Mouse (Mus musculus) midbrain, embryonic 16.5 days (tissue): Measurements from ENCODE around the gene Rufy4. TPM values are rescaled to one million over a fixed set of nuclear protein-coding genes. Genes with fewer than 3 reads are reported as not detected.

Experiments
- ATAC-seq: fragments of 200-750 bp; cut with Nextera tagmentation; 2 replicates; pipeline ENCODE4 v1.8.0; 2017; ENCODE audit warnings: moderate TSS enrichment
- H3K27ac ChIP-seq: fragments of 300-500 bp; sonication (generic); 2 replicates; pipeline ENCODE4 v1.5.1; 2014; ENCODE audit warnings: mild to moderate bottlenecking, low read length, mixed read lengths
- H3K27me3 ChIP-seq: fragments of 300-500 bp; sonication (generic); 2 replicates; pipeline ENCODE4 v1.6.1; 2014; ENCODE audit warnings: low read depth, low read length, mixed read lengths; ENCODE audit not compliant: control insufficient read depth, insufficient read depth
- H3K36me3 ChIP-seq: fragments of 300-500 bp; sonication (generic); 2 replicates; pipeline ENCODE4 v1.6.1; 2014; ENCODE audit warnings: mild to moderate bottlenecking, low read length, moderate library complexity, mixed read lengths; ENCODE audit not compliant: control insufficient read depth, insufficient read depth
- H3K4me1 ChIP-seq: fragments of 300-500 bp; sonication (generic); 2 replicates; pipeline ENCODE4 v1.6.1; 2014; ENCODE audit warnings: mild to moderate bottlenecking, low read length, mixed read lengths; ENCODE audit not compliant: control insufficient read depth, insufficient read depth
- H3K4me2 ChIP-seq: fragments of 300-500 bp; sonication (generic); 2 replicates; pipeline ENCODE4 v1.6.1; 2014; ENCODE audit warnings: mild to moderate bottlenecking, low read length, mixed read lengths
- H3K4me3 ChIP-seq: fragments of 300-500 bp; sonication (generic); 2 replicates; pipeline ENCODE4 v1.5.1; 2014; ENCODE audit warnings: low read depth, mild to moderate bottlenecking, low read length, moderate library complexity, mixed read lengths
- H3K9ac ChIP-seq: fragments of 300-500 bp; sonication (generic); 2 replicates; pipeline ENCODE4 v1.6.1; 2014; ENCODE audit warnings: low read depth, low read length, mixed read lengths
- H3K9me3 ChIP-seq: fragments of 300-500 bp; sonication (generic); replicated peaks from 2 replicates; pipeline ENCODE4 v1.6.1; 2014; ENCODE audit warnings: mild to moderate bottlenecking, low read length, mixed read lengths; ENCODE audit not compliant: control insufficient read depth, poor library complexity, severe bottlenecking
- WGBS: fragments of 180-500 bp; shearing (Covaris S2); extraction: QIAGEN DNeasy Blood & Tissue Kit; methylation state at CpG from one replicate; pipeline ENCODE4 v1.1.7; 2014; 5-methylcytosine and 5-hydroxymethylcytosine counted together
- polyA plus RNA-seq: library from polyadenylated mRNA; unstranded; fragments of >200 nt; fragmentation: Nextera tagmentation; extraction: Ambion mirVana; gene quantifications from 2 replicates; pipeline ENCODE4 v1.2.1, GENCODE M21; 2015

Gene Rufy4
- polyA plus RNA-seq, 1 experiment from 2014 or later: 0.49 TPM

- H3K36me3 ChIP-seq: no peaks in the 10 kb centered on the region
- H3K9ac ChIP-seq: peak overlapping the region; percentile 75
- H3K4me2 ChIP-seq: peak overlapping the region; percentile 83
- peak overlapping the region; percentile 67 for H3K27ac ChIP-seq
- no peaks in the 10 kb centered on the region for H3K9me3 ChIP-seq
- WGBS: under 1% methylated on average over 53 of the region's 58 CpGs
- peak; percentile 78 for ATAC-seq
- H3K4me1 ChIP-seq: peaks cover 13% of the 10 kb centered on the region
- H3K4me3 ChIP-seq: peak overlapping the region; percentile 53
- peaks cover 13% of the 10 kb centered on the region for H3K27me3 ChIP-seq
These were observed 27.0 kb upstream of the Rufy4 start for GRCm38 (mm10) chr1:74098004-74099000.

DNA sequence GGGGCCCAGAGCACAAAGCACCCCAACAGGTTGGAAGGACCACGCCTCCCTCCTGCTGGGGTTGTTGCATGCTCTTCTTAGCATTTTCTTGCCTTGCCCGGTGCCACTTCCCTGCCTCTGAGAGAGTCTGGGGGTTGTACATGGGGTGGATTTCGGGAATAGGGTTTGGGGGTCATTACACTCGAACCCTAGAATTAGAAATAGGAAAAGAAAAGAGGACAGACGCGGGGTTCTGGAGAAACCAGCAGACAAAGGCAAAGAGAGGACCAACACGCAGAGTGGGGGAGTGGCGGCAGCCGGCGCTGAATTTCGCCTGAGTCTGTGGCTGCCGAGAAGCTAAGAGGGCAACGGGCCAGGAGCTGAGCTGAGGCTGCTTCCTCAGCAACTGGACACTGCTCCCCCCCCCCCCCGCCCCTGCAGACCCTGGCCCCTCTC, 26.3 kb upstream of the Rufy4 start:
- Histone ChIP-seq H3K4me1 (peaks cover 13% of the 10 kb centered on the region), H3K36me3 (no peaks in the 10 kb centered on the region), H3K4me2 (peak overlapping the region; percentile 83), H3K9me3 (no peaks in the 10 kb centered on the region), H3K27me3 (peaks cover 13% of the 10 kb centered on the region), H3K27ac (peak overlapping the region; percentile 67), H3K4me3 (peak overlapping the region; percentile 53), H3K9ac (peak overlapping the region; percentile 75)
- ATAC-seq: peak; percentile 53
- 1% methylated on average over 14 of the region's 14 CpGs for WGBS

GRCm38 (mm10) chr1:74103654-74104353, 21.5 kb upstream of the Rufy4 start:
- H3K36me3 ChIP-seq: no peaks in the 10 kb centered on the region
- ATAC-seq: peak; percentile 76
- H3K4me1 ChIP-seq: peaks cover 8% of the 10 kb centered on the region
- no peak overlapping the region for H3K9ac ChIP-seq
- H3K27me3 ChIP-seq: peaks cover 10% of the 10 kb centered on the region
- no peak overlapping the region for H3K4me2 ChIP-seq
- WGBS: 5% methylated on average over 6 of the region's 6 CpGs
- H3K9me3 ChIP-seq: no peaks in the 10 kb centered on the region
- H3K4me3 ChIP-seq: no peak overlapping the region
- H3K27ac ChIP-seq: peak overlapping the region; percentile 60

GRCm38 (mm10) chr1:74105660-74106059, 19.7 kb upstream of the Rufy4 start:
- 86% methylated on average over 4 of the region's 4 CpGs for WGBS
- H3K36me3 ChIP-seq: no peaks in the 10 kb centered on the region
- H3K27ac ChIP-seq: no peak overlapping the region
- no peak overlapping the region for H3K4me2 ChIP-seq
- no peaks in the 10 kb centered on the region for H3K9me3 ChIP-seq
- no peak overlapping the region for H3K9ac ChIP-seq
- H3K27me3 ChIP-seq: 0 out of 2 replicates have a peak, but pooled peaks cover 2% of the 10 kb centered on the region
- H3K4me1 ChIP-seq: no peaks in the 10 kb centered on the region
- ATAC-seq: no peak
- H3K4me3 ChIP-seq: no peak overlapping the region

- peaks cover 5% of the 10 kb centered on the region; the same call in 1 of the 2 replicates for H3K4me1 ChIP-seq
- ATAC-seq: no peak
- H3K4me3 ChIP-seq: no peak overlapping the region
- H3K4me2 ChIP-seq: no peak overlapping the region
- no peaks in the 10 kb centered on the region for H3K27me3 ChIP-seq
- H3K9ac ChIP-seq: no peak overlapping the region
- WGBS: 74% methylated on average over 6 of the region's 6 CpGs
- no peak overlapping the region for H3K27ac ChIP-seq
- H3K36me3 ChIP-seq: no peaks in the 10 kb centered on the region
- no peaks in the 10 kb centered on the region for H3K9me3 ChIP-seq
These were observed 19.1 kb upstream of the Rufy4 start for GRCm38 (mm10) chr1:74106214-74106613.

DNA sequence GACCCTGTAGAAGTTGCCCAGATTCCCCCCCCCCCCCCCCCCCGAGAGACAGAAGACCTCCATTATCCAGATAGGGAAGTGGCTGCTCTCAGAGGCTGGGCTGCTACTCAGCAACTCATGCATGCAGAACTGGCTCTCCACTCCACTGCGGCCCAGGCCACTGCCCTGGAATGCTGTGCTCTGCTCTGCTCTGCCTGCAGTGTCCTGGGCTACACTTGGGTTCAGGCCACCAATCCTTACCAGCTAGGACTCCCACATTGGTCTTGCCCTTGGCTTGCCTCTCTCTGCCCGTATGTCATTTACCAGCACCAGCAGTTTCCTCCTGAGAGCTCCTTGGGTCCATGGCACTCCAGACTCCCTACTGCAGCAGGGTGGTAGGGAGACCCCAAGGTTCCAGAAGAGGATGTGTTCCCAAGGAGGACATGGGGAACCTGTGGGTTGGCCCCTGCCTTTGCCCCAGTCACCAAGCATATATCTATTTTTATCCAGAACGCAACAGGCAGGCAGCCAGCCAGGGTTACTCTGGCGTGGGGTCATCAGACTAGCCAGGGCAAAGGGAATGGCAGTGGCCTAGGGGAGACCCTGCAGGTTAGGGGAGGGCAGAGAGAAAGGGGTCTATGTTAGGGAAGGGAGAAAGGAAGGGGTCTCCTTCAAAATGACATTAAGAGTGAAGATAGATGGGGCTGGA, 17.3 kb upstream of the Rufy4 start:
- Histone ChIP-seq H3K27ac (no peak overlapping the region), H3K4me2 (no peak overlapping the region), H3K27me3 (no peaks in the 10 kb centered on the region), H3K9me3 (no peaks in the 10 kb centered on the region), H3K4me3 (no peak overlapping the region), H3K36me3 (no peaks in the 10 kb centered on the region), H3K4me1 (peaks cover 10% of the 10 kb centered on the region; the same call in 1 of the 2 replicates), H3K9ac (no peak overlapping the region)
- ATAC-seq: no peak
- WGBS: 76% methylated on average over 4 of the region's 5 CpGs

DNA sequence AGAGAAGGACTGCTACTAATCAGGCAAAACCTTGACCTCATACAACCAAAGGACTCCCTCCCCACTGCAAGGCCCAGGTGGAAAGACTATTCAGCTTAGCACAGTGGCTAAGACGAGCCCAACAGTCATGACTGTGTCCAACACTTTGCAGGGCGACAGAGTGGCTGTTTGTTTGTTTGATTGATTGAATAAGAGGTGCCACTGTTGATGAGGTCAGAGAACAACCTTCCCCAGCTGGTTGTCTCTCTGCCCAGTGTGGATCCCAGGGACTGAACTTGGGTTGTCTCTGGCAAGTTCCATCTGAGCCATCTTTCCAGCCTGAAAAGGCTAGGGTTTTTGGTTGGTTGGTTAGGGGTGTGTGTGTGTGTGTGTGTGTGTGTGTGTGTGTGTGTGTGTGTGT, 15.7 kb upstream of the Rufy4 start:
- H3K36me3 ChIP-seq: no peaks in the 10 kb centered on the region
- no peak overlapping the region for H3K9ac ChIP-seq
- no peaks in the 10 kb centered on the region for H3K9me3 ChIP-seq
- H3K4me2 ChIP-seq: no peak overlapping the region
- 58% methylated on average over 2 of the region's 2 CpGs for WGBS
- peaks cover 10% of the 10 kb centered on the region; the same call in 1 of the 2 replicates for H3K4me1 ChIP-seq
- ATAC-seq: no peak
- H3K27ac ChIP-seq: no peak overlapping the region
- H3K4me3 ChIP-seq: no peak overlapping the region
- H3K27me3 ChIP-seq: no peaks in the 10 kb centered on the region

DNA sequence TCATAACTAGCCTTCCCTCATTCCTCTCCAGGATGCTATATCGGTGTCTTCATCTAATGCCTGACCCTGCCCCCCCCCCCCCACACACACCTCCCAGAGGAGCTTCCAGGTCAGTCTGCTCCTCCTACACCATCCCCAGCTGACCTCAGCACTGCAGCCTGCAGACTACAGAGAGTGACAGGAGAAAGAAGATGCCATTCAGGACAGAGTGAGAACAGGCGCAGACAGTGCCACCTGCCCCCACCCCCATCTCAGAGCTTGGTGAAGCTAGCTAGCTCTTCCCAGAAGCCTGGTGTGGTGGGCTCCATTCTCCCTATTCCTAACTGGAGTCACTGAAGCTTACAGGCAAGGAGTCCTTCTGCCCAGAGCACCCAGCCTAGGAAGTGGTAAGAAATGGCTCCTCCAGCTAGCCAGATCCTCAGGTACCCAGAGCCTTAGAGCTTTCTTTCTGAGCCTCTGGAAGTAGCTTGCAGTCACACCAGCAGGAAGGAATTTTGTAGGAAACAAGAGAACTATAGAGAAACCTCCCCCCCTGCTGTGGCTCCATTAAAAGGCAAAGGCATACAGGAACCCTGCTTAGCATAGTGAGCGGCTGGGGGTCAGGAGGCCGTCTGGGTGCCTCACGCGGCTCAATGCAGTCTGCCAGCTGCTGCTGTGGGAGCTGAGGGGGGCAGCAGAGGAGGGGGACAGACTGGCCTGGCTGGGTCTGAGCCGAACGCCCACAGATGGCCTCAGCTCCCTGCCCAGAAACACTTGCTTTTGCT, 14.2 kb upstream of the Rufy4 start:
- Histone ChIP-seq H3K4me2 (no peak overlapping the region), H3K36me3 (no peaks in the 10 kb centered on the region), H3K9ac (no peak overlapping the region), H3K27me3 (no peaks in the 10 kb centered on the region), H3K27ac (peak overlapping the region; percentile 51), H3K4me1 (peaks cover 10% of the 10 kb centered on the region; the same call in 1 of the 2 replicates), H3K9me3 (no peaks in the 10 kb centered on the region), H3K4me3 (no peak overlapping the region)
- peak; percentile 86 for ATAC-seq
- 5% methylated on average over 8 of the region's 8 CpGs for WGBS
